Comparison of ENCODE assay signal across 9 mouse cellular contexts in genomic region chr10:119294454-119295149, GRCm38 (mm10). TPM values are rescaled to one million over a fixed set of nuclear protein-coding genes. Genes with fewer than 3 reads are reported as not detected.
A peak's percentile ranks its signal among the peaks of the same experiment; 100 is the strongest.
DNase-seq lines count a peak whose midpoint lies in the region; ATAC-seq and TF ChIP-seq lines count a peak whose summit lies in the region.
"Had no signal": no experiment of that assay in that cellular context is flagged by ENCODE, and none has a peak within 500 bp of the region (broad histone marks: within the 10 kb centered on the region; RNA-seq: fewer than 3 reads in every experiment).

No protein-coding gene starts in this region.

- no peak for ATAC-seq in heart, embryonic 13.5 days (ENCODE audit: extremely low read depth, insufficient number of reproducible peaks, low FRiP score, low TSS enrichment)
- no peak for ATAC-seq in erythroid progenitor cell, adult 5-6 weeks (replicated peaks; ENCODE audit: low FRiP score, poor library complexity, severe bottlenecking)

- peak overlapping the region; percentile 54 for H3K4me2 ChIP-seq in heart, embryonic 13.5 days
- H3K4me2 ChIP-seq: hindbrain, embryonic 15.5 days had no signal

- peak; percentile 39 for DNase-seq in kidney, adult 2 months
- no peak for DNase-seq in kidney, adult 11 months
- DNase-seq in ES-CJ7 (ENCODE audit: low read depth, low spot score), result peak; percentile 65
- DNase-seq in adrenal gland, postnatal 25 days, result peak; percentile 32
- peak; percentile 25 to 26 for DNase-seq in layer of hippocampus, postnatal 36 days
- DNase-seq in natural killer cell, adult 2 months (ENCODE audit: low spot score in 2 of 2), result peak; percentile 12 to 16

- no peaks in the 10 kb centered on the region for H3K36me3 ChIP-seq in kidney, adult 2 months (ENCODE audit: control insufficient read depth, insufficient read depth, low read length)
- H3K36me3 ChIP-seq in heart, embryonic 13.5 days, result no peaks in the 10 kb centered on the region
- H3K36me3 ChIP-seq: hindbrain, embryonic 15.5 days had no signal

- no peak overlapping the region for H3K9ac ChIP-seq in heart, embryonic 13.5 days
- H3K9ac ChIP-seq: hindbrain, embryonic 15.5 days had no signal

- H3K4me1 ChIP-seq in kidney, adult 2 months (ENCODE audit: control insufficient read depth, insufficient read depth, low read length), result no peaks in the 10 kb centered on the region; the same call in 1 of the 2 replicates
- H3K4me1 ChIP-seq in heart, embryonic 13.5 days, result no peaks in the 10 kb centered on the region
- H3K4me1 ChIP-seq: hindbrain, embryonic 15.5 days had no signal

- peak; percentile 65 for TF ChIP-seq CTCF in kidney, adult 2 months (conservative IDR thresholded peaks at IDR 0.05; ENCODE audit: insufficient read depth, insufficient read length, low read depth, low read length)

- no peak for TF ChIP-seq POLR2A in kidney, adult 2 months (IDR thresholded peaks at IDR 0.05; ENCODE audit: low read depth, low read length)

- H3K4me3 ChIP-seq in kidney, adult 2 months (ENCODE audit: insufficient read depth, low read depth, low read length), result no peak overlapping the region
- H3K4me3 ChIP-seq in heart, embryonic 13.5 days, result peak overlapping the region; percentile 8
- H3K4me3 ChIP-seq: hindbrain, embryonic 15.5 days had no signal

- 52% methylated on average over 14 of the region's 14 CpGs for WGBS in kidney, adult 2 months
- WGBS in heart, embryonic 13.5 days, result 39% methylated on average over 14 of the region's 14 CpGs

- H3K27me3 ChIP-seq in kidney, adult 2 months (replicated peaks; ENCODE audit: control insufficient read depth, insufficient read depth, low read length), result no peaks in the 10 kb centered on the region
- no peaks in the 10 kb centered on the region for H3K27me3 ChIP-seq in heart, embryonic 13.5 days (replicated peaks)
- H3K27me3 ChIP-seq: hindbrain, embryonic 15.5 days had no signal

- no peak overlapping the region for H3K27ac ChIP-seq in kidney, adult 2 months (ENCODE audit: insufficient read depth, low read depth, low read length)
- no peak overlapping the region for H3K27ac ChIP-seq in heart, embryonic 13.5 days (replicated peaks)
- H3K27ac ChIP-seq: hindbrain, embryonic 15.5 days had no signal

- no peaks in the 10 kb centered on the region for H3K9me3 ChIP-seq in heart, embryonic 13.5 days
- H3K9me3 ChIP-seq: hindbrain, embryonic 15.5 days had no signal

RNA-seq across cellular contexts. Expression of gene Cand1, which starts 54.7 kb away (rescaled TPM):
- polyA plus RNA-seq in kidney, adult 2 months (2012; rRNA removed), result 25.7 and 27.1 TPM in 2 replicates
- 99.5 and 104 TPM in 2 replicates for total RNA-seq in adrenal gland, postnatal 25 days (2021)
- polyA plus RNA-seq in heart, embryonic 13.5 days (2015; fragmentation: Nextera tagmentation; extraction: Ambion mirVana), result 35.8 and 37.4 TPM in 2 replicates
- total RNA-seq in layer of hippocampus, postnatal 36 days (2021), result 100 to 1,000 TPM; 142 to 147 TPM
- 7.2 and 28.9 TPM in 2 replicates for total RNA-seq in erythroid progenitor cell, adult 5-6 weeks (2015; ENCODE audit: low replicate concordance)
- total RNA-seq in erythroid progenitor cell, adult 5-6 weeks (2017; ENCODE audit: low replicate concordance), result 15.9 and 28.4 TPM in 2 replicates
